Mouse (Mus musculus) lung, postnatal 36 days (tissue): Measurements from ENCODE around the gene Gabrd.

Experiments
- DNase-seq: peaks from one replicate; pipeline ENCODE4 v3.0.0; 2022; ENCODE audit warnings: mixed read lengths

Gabrd gene

DNA sequence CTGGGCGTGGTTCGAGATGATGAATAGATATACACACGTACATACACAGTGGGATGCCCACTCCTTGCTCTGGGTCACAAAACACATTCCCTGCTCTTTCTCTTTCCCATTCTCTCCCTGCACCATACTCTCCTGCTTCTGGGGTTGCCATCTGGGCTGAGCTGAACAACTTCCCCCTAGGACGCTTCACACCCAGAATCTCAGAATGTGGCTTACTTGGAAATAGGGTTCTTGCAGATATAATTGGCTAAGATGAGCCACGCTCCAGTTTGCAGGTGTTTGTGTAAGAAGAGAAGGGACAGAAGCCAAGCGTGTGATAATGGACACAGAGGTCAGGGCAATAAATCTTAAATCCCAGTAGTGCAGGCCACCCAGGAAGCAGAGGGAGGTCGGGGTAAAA lies 15.9 kb downstream of the Gabrd start:
- no peak for DNase-seq

DNA sequence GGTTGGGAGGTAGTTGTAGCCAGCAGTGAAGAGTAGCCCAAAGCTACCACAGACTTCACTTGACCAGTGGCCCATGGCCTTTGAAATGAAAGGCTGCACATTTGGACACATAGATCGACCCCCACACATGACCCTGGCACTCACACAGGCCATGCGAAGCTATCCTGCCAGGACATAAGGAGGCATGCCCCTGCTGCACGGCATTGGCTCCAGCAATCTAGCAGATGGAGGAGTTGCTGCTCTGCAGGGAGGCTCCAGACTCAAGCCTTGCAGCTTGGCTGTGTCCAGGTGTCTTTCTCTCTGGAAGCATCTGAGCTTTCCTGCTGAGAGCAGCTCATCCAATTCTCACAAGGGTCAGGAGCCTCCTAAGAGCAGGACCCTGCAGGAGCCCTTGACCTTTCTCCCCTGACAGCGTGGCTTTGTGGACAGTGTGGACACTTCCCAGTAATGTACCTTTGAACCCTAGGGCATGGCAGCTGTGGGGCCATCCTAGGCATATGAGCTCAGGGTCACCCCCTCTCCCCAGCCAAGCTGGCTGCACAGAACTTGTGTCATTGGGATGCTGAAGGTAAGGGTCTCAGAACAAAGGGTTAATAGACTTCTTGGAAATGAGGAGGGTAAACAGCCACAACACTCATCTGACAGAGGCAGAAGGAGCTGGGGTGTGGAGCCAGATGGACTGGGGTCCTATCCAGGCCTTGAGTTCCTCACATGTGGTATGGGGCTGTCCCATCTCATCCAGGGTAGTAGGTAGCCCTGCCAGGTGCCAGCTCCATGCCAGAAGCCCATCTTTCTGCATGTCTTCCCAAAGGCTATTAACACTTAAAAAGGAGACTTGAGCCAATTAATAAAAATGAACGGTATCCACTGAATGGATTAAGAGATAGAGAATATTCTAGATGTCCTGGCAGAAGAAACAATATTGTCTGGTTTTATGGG lies 25.8 kb downstream of the Gabrd start:
- DNase-seq, result no peak

DNA sequence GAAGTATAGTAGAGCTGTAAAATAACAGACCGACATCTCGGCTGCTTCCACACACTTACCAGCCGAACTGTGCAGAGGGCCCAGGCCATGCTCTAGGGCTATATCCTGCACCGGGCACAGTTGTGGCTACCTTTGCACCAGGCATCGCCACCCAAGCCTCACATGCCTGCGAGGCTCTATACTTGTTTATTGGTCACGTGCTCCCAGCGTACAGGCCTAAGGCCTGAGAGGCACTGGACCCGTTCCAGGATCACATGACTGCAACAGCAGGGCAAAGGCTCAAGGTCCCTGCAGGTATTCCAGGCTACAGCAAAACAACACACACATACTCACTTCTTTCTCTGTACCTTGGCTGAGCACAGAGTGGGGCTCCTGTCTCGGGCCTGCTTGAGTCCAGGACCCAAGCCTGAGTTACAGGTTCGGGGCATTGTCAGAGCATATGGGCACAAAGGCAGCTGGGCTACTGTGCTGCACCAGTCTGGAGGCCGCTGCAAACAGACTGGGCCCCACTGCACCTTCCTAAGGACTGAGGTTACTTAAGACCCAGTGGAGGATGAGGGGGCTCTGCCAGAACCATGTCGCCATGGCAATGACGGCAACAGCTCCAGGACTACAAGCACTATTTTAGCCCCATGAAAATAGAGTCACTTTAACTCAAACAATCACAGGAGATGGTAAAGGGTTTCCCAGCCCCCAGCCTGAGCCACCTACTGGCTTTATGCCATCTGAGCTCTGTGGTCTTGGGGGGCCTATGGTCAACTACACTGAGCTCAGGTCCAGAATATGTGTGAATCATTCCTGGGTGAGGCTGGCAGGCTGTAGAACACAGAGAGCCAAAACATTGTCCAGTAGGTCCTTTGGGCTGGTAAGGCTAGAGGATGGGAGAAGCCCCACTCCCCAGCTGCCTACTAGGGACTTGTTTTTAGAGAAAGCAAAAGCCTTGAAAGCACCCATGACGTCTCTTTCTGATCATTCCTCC lies 26.9 kb downstream of the Gabrd start:
- peak; percentile 22 for DNase-seq

DNA sequence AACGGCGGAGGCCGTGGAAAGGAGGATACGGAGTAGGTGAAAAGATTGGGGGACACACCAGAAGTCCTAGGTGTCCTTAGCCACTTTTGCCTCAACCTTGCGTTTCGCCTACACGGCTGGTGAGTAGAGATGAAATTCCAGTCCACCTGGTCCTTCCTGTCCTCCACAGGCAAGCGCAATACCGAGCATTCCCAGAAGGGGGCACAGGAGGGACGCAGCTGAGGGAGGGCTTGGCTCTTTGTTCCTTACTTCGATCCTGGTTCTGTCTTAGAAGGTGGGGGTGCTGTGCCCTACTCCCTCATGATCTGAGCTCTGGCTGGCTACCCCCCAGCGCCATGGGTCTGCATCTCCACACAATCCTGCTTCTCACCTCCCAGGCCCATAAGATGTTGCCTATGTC lies 29.2 kb downstream of the Gabrd start:
- peak; percentile 83 for DNase-seq

DNA sequence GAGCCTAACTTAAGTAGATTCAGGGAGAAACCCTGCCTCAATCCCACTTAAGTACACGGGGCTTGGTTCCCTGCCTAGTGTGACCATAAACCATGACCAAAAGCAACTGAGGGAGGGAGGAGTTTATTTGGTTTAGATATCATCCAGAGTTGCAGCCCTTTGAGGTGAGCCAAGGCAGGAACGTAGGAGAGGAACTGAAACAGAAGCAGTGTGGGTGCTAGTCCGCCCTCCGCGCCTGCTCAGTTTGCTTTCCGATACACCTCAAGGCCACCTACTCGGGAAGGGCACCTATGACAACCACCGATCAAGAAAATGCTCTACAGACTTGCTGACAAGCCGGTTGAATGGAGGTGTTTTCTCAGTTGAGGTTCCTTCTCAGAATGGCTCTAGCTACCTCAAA lies 30.2 kb downstream of the Gabrd start:
- no peak for DNase-seq

DNA sequence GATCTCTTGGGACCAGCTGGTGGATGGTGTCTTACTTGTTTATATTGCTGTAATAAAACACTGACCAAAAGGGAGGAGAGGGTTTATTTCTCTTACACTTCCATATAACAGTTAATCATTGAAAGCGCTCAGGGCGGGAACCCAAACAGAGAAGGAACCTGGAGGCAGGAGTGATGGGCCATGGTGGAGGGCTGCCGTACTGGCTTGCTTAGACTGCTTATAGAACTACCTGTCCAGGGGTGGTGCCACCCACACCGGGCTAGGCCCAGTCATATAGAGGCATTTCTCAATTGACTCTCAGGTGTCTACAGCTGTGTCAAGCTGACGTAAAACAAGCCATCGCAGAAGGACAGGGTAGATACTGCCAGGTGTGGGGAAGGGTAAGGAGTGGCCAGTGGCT lies 31.1 kb downstream of the Gabrd start:
- DNase-seq, result no peak

DNA sequence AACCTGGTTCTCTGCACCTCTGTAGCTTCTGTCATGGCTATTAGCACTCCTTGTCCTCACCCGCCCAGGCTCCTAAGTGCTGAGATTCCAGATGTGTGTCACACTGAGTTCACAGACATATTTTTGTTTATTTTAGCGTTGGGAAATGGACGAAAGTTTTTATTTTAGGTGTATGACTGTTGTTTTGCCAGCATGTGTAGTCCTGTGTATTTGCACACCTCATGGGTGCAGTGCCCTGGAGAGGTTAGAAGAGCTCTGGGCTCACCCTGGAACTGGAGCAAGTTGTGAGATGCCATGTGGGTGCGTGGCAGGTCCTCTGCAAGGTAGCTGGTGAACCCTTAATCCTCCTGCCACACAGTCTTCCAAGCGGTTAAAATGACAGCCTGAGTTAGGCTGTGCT lies 35.5 kb downstream of the Gabrd start:
- no peak for DNase-seq

DNA sequence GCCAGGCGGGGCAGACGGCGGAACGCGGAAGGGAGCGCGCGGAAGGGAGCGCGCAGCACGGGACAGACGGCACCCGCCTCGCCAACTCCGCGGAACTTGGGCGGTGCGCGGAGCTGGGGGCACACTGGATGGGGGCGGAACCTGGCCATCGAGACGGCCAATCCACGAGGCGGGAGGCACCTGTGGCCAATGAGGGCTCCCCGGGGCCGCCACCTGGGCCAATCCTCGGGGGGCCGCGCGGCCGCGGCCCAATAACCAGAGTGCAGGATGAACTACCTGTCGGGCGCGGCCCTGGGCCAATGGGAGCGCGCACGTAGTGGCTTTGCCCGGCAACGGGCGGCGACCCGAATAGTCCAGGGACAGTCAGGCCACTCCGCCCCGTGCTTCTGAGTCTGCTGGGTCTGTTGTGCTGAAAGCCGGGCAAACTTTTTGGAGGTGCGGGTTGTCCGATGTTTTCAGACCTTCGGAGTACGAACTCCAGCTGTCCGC lies 36.6 kb downstream of the Gabrd start, which contains the start of gene Prkcz:
Gene Prkcz, minus strand, starts transcription at position 59 of the 489 bp plus-strand sequence.
- peak; percentile 94 for DNase-seq

DNA sequence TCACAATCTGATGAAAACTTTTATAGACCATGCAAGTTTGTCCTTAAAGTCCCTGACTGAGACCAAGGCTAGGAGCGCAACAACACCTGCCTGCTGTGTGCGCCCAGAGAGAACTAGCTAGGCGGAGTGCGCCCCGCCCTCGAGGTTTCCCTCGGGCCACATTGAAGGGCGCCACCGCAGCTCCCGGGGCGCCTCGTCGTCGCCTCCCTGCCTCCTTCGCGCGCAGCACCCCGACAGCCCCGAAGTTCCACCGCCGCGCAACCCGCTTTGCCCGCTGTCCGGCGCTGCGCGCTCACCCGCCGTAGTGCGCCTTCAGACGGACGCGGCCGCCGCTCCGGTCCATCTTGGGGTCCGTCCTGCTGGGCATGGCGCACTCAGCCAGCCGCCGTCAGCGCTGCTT lies 37.1 kb downstream of the Gabrd start:
- peak; percentile 54 for DNase-seq

DNA sequence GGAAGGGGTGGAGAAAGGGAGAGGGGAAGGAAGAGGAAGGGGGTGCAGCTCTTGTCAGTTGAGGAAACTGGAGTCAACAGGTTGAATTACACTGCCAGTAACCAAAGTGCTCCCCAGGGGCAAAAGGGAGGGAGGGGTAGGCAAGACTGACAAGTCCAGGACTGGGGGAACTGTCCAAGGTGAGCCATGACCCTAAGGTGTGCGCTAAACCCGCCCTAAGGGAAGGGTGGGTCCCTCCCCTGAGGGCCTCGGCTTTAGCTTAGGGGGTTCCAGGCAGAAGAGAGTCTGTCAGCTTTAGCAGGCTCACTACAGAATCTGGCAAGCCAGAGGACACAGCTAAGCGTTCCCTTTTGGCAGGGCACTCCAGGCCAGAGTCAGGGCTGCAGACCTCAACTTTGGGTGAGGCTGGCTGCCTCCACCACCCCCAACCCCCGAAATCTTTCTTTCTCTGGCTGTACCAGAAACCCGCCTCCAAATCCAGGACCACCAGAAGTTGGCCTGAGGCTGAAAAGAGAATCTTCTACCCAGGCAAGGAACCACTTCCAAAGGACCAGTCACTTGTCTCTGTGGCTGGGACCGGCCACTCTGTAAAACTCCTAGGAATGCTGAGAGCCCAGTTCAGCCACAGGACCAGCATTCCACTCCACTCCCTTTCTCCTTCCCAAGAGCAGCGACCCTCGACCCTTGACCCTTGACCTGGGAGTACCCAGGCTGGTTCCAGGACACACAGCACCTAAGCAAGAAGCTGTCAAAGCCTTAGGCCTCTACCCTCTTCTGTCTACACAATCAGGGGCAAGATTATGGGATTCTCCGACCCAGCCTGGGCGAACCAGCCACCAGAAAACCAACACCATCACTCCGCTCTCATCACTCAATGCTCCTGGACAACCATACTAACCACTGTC lies 38.1 kb downstream of the Gabrd start:
- peak; percentile 59 for DNase-seq

DNA sequence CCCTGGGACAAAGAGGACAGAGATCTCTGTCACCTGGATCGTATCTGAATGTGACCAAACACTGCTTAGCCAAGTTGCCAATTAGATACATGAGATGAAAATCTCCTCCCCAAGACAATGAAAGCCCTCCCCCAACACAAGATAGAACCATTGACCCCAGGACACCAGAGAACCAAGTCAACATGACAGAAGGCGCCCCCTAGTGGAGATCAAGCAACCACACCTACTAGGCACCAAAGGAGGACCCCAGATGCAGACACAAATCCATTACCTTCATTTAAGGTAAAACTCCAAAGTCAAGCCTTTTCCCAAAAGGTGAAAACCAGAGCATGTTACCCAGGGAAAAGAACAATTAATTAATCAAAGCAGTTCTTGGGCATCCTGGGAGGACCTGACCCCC lies 40.3 kb downstream of the Gabrd start:
- no peak for DNase-seq

DNA sequence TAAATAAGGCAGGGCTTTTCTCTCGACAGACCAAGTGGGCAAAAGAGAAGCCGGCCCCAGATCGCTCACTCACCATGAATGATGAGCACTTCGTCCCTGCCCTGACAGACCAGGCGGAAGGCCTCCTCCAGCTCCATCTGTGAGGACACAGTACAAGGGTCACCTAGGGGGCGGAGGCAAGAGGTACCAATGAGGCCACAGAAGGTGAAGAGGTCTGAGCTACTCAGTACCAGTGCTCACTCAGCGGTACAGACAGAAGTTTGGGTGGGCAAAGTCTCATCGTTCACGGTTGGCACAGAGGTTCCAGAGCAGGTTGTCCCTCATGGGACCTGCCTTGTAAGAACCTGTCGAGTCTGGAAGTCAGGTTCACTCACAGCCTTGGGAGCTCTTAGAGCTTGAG lies 41.6 kb downstream of the Gabrd start:
- DNase-seq, result no peak

DNA sequence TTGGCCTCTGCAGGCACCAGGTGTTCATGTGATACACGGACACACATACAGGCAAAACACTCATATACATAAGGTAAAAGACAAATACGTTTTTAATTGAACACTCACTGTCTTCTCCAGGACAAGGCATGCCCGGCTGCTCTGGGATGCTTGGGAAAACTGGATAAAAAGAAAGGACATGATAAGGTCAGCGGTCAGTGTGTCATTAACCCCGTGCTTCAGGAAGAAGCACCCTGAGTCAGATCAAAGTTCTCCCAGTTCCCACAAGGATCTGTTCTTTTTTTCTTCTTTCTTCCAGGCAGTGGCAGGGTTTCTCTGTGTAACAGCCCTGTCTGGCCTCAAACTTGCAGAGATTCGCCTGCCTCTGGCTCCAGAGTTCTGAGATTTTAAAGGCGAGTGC lies 43.4 kb downstream of the Gabrd start:
- DNase-seq, result no peak

DNA sequence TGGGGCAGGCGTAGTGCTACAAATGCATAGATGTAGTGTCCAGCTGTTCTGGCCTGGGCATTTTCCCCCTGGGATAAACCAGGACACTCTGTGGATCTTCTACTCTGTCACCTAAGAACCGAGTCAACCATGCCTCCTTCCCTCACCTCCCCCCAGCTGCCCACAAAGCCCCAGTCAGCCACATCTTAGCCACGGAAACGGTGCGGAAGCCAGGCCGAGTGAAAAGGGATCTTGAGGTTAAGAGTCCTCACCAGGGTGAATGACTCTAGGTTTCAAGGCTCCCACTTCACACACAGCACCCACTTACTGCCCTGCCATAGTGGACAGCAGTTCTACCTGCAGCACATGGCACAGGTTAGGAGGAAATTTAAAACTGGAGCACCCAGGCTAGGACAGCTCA lies 43.9 kb downstream of the Gabrd start:
- DNase-seq, result no peak

DNA sequence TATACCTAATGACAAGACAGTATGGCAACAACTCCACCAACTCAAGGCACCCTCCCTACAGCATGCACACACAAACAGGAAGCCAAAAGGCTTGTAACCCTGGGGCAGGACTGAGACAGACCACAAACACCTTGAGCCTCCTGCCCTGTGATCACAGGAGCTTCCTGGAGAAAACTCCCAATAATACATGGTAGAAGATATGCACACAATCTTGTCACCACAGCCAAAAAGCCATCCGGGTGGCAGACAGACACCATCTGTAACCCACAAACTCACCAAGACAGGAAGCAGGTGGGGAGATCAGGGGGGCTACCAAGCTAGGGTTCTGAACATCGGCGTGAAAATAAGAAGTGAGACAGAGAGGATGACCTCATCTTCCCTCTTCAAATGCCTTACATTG lies 45.3 kb downstream of the Gabrd start:
- DNase-seq, result no peak

DNA sequence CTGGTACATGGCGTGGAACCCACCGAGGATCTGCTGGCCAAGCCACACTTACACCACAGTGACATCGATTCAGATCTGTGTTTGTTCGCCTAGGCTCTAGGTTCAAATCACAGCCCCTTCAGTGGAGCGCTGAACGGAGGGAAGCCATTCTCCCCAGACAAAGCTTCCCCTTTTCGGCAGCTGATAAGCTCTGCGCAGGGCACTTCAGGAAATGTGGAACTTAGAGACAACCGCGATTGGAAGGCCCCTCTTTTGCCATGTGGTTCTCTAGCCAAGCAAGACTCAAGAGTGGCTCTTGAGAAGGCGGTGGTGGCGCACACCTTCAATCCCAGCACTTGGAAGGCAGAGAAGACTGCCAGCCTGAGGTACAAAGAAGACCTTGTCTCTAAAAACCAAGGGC lies 51.6 kb downstream of the Gabrd start:
- DNase-seq, result peak; percentile 27

DNA sequence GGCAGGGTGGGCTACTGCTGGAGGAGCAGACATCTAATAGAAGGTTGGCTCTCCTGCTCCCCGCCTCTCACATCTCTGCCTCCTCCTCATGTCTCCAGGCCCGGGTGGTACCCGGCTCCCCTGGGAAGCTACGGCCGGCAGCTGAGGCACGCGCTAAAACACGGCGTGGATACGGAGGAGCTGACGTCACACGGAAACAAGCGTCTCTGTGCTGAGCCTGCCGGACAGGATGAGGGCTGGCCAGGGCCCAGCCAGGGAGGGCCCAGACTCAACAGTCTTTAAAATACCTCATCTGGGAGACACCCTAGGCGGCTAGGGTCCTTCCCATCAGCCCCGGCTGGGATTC lies 52.3 kb downstream of the Gabrd start:
- DNase-seq, result peak; percentile 47

DNA sequence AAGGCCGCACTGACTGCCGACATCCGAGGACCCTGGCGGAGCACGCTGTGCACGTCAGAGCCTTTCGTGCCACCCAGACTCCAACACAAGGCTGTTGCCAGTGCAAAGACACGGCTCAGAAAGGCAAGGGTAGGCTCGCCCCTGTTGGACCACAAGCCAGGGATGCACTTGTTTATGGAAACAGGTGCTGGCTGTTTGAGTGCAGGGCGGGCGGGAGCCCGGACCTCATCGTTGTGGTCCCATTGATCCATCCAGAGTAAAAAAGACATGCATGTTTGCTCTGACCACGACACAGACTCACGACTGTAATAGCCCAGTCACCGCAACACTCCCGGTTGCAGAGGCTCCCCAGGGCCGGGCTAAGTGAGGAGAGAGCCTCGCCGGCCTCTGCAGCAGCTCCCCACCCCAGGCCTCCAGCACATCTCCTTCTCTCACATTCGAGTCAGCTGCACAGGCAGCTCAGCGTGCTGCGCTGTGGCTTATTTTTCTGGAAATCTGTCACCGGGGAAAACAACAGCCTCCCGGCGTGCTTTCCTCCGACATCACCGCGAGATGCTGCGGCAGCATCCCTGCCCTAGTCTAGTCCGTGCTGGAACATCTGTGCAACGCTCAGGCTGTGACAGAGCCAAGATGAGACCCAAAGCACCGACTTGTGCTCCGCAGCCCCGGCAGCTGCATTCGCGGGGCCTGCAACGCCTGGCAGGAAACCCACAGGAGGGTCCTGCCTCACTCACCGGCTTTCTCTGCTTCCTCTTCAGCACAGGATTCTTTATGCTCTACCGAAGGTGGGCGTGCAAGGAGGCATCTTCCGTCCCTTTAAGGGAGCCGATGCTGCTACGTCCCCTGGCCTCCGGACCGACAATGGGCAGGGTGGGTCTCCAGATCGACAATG lies 53.0 kb downstream of the Gabrd start:
- no peak for DNase-seq

DNA sequence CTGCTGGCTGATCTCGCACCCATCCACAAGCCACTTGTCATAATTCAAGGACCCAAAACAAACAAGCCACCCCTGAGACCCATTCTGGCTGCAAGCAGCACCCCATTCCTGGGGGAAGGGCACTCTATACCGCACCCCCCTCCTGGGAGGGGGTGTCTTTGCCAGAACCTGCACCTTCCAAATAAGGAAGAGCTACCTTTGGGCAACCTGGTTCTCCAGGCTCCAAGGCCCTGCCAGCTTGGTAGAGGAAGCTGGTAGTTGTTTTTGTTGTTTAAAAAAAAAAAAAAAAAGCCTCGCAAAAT lies 53.7 kb downstream of the Gabrd start:
- peak; percentile 51 for DNase-seq

DNA sequence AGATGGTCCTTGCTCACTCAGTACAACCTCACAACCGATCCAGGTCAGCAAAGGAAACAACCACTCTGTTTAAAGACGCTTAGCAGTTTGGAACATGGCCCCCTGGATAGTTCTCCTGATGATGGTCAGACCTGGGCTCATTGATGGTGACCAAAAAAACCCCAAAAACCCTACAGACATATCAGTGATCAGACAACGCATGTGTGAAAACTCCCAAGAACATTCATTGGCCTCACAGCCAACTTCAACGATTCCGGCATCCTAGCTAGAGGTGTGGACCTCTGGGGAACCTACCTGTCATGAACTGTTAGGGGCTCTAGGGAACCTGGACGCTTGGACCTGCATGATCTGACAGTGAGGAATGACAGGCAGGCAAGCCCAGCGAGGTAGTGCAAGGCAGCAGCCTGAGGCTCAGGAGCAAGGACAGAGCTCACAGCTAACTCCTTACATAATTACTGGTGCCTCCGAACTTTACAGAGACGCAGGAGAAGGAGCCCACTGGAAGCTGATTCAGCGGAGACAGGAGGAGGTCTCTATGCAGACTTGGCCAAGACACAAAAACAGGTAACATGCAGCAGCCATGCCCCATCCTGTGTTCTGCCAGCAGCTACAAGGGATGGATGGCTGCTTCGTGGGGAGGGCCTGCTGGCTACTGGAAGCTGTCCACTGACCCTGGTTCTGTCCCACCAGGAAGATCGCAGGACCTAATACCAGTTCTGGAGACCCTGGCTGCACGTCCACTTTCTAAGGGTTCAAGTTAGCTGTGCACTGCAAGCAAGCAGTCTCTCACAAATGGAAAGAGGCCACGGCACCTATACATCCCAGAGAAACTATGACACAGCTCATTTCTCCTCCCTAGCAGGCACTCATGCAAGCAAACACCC lies 54.3 kb downstream of the Gabrd start:
- no peak for DNase-seq
